Mouse (Mus musculus): Measurements from ENCODE around the gene Arpin. TPM values are rescaled to one million over a fixed set of nuclear protein-coding genes. Genes with fewer than 3 reads are reported as not detected.

Arpin gene
- polyA plus RNA-seq (2015; fragmentation: Nextera tagmentation; extraction: Ambion mirVana): 30.5 and 30.7 TPM in 2 replicates

DNA sequence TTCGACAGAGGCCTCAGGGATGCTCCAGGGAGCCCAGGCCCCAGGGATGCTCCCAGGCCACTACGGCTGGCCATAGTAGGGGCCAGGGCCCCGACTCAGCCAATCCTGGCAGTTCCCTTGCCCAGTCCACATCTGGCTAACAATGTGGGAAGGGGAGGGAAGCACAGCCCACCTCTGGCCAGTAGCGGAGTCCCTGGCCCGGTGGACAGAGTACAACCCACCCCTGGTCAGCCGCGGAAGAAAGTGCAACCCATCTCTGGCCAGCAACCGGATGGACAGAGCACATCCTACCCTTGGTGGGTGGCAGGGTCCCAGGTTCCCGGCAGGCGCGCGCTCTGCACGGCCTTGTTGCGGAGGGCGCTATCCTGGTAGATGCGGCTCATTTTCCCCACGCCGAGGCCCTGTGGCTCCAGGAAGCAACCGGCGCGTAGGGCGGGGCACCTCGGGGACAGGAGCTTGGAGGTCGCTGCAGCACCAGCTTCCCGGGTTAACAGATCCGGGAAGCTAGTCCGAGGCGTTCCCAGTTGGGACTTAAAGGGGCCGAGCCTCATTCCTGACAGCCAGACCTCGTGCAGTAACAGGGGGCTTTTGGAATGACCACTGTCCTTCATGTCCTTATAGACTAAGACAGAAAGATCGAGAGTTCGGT lies at the start of gene Arpin:
Gene Arpin (minus strand): TSS at position 498 of the 649 bp plus-strand sequence.
- Histone ChIP-seq H3K27me3 (no peaks in the 10 kb centered on the region), H3K27ac (peak within 1 kb of the TSS; percentile 89), H3K4me2 (peak within 1 kb of the TSS; percentile 66), H3K9me3 (replicated peaks) (no peaks in the 10 kb centered on the region), H3K36me3 (0 out of 2 replicates have a peak, but pooled peaks cover 2% of the 10 kb centered on the region), H3K9ac (peak within 1 kb of the TSS; percentile 69), H3K4me1 (peaks cover 22% of the 10 kb centered on the region), H3K4me3 (replicated peaks) (peak within 1 kb of the TSS; percentile 68)
- 1% methylated on average over 32 of the region's 32 CpGs for WGBS
- ATAC-seq (replicated peaks; ENCODE audit: low FRiP score): peak; percentile 90

DNA sequence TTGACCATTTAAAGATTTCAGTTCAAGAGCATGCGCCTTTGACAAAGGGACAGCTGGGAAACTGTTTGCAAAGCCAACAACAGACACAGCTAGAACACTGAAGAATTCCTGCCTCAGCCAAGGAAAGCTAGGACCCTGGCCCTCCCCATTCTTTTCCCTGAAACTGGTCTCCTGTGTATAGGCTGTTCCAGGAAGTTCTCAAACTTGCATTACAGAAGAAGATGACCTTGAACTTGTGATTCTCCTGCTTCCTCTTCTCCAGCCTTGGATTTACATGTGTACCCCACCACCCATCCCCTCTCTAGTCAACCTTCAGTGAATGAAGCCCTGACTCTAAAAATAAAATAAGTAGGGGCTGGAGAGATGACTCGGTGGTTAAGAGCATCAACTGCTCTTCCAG lies 40.2 kb upstream of the Arpin start:
- Histone ChIP-seq H3K36me3 (no peaks in the 10 kb centered on the region), H3K4me1 (no peaks in the 10 kb centered on the region), H3K27me3 (no peaks in the 10 kb centered on the region), H3K4me2 (no peak overlapping the region), H3K27ac (no peak overlapping the region), H3K9ac (no peak overlapping the region), H3K4me3 (replicated peaks) (no peak overlapping the region), H3K9me3 (replicated peaks) (no peaks in the 10 kb centered on the region)
- 91% methylated on average over 2 of the region's 2 CpGs for WGBS
- no peak for ATAC-seq (replicated peaks; ENCODE audit: low FRiP score)

DNA sequence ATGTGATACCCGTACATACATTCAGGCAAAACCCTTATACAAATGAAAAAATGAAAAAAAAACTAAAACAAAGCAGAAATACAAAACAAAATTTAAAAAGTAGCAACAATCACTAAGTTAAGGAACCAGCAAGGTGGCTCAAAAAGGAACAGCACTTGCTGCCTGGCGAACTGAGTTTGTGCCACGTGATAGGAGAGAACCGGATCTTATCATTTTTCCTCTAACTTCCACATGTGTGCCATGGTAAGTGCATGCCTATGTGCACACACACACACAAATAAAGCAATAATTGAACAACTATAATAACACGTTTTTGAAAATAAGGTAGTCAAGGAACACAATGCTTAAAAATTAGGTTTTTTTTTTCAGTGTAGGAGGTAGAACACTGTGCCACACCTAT lies 37.0 kb upstream of the Arpin start:
- no peak overlapping the region for H3K4me2 ChIP-seq
- H3K9me3 ChIP-seq (replicated peaks): no peaks in the 10 kb centered on the region
- no peak overlapping the region for H3K27ac ChIP-seq
- ATAC-seq (replicated peaks; ENCODE audit: low FRiP score): no peak
- H3K9ac ChIP-seq: no peak overlapping the region
- H3K27me3 ChIP-seq: no peaks in the 10 kb centered on the region
- WGBS: 81% methylated on average over 5 of the region's 5 CpGs
- H3K4me1 ChIP-seq: no peaks in the 10 kb centered on the region
- H3K4me3 ChIP-seq (replicated peaks): no peak overlapping the region
- H3K36me3 ChIP-seq: no peaks in the 10 kb centered on the region

DNA sequence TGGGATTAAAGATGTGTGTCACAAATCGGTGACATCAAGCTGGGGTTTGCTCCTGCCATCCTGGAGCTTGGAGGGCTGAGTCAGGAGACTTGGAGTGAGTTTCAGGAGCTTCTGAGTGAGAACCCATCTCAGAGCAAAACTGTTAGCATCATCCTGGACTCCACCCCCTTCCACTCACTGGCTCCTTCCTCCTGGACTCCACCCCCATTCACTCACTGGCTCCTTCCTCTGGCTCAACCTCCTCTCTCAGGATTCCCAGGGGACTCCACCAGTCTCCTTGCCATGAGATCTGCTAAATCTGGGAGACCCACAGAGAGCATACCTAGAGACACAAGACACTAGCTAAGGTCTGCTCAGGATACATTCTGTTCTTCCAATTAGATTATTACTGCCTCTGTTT lies 35.2 kb upstream of the Arpin start:
- no peaks in the 10 kb centered on the region for H3K27me3 ChIP-seq
- H3K36me3 ChIP-seq: no peaks in the 10 kb centered on the region
- no peaks in the 10 kb centered on the region for H3K9me3 ChIP-seq (replicated peaks)
- no peaks in the 10 kb centered on the region for H3K4me1 ChIP-seq
- WGBS: 55% methylated on average over 1 of the region's 1 CpGs
- no peak overlapping the region for H3K9ac ChIP-seq
- H3K27ac ChIP-seq: no peak overlapping the region
- ATAC-seq (replicated peaks; ENCODE audit: low FRiP score): no peak
- no peak overlapping the region for H3K4me2 ChIP-seq
- no peak overlapping the region for H3K4me3 ChIP-seq (replicated peaks)

DNA sequence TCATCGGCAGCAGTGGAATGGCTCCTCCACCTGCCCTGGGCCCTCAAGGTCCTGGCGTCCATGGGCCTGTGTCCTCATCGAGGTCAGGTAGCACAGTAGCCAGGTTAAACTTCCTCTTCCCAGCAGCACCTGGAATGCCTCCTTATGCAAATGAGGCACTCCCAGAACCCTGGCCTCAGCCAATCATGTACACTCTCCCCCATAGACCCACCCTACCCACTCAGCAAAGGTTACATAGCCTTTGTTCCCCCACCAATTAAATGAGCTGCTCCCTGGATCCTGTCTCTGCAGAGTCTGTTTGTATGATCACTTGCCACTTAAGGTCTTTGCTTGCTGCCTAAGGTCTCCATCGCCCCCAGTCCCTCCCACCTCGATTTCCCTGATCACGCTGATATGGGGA lies 33.2 kb upstream of the Arpin start:
- Histone ChIP-seq H3K36me3 (no peaks in the 10 kb centered on the region), H3K9ac (no peak overlapping the region), H3K4me3 (replicated peaks) (no peak overlapping the region), H3K4me2 (no peak overlapping the region), H3K27ac (no peak overlapping the region), H3K27me3 (no peaks in the 10 kb centered on the region), H3K9me3 (replicated peaks) (no peaks in the 10 kb centered on the region), H3K4me1 (no peaks in the 10 kb centered on the region)
- WGBS: 89% methylated on average over 6 of the region's 6 CpGs
- no peak for ATAC-seq (replicated peaks; ENCODE audit: low FRiP score)

DNA sequence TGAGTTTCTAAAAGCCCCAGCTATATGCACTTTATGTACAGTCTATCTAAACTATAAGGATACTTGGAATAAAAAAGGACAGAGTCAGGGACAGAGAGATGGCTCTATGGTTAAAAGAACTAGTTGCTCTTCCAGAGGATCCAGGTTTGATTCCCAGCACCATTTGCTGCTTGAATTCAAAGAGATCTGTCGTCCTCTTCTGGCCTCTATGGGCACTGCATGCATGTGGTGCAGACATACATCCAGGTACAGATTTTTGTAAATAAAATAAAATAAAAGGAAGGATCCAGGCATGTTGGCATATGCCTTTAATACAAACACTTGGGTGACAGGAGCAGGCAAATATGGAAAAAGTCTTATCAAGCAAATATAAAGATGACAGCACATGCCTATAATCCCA lies 26.4 kb upstream of the Arpin start:
- Histone ChIP-seq H3K4me1 (no peaks in the 10 kb centered on the region), H3K36me3 (no peaks in the 10 kb centered on the region), H3K27me3 (no peaks in the 10 kb centered on the region), H3K4me2 (no peak overlapping the region), H3K27ac (no peak overlapping the region), H3K9ac (no peak overlapping the region), H3K4me3 (replicated peaks) (no peak overlapping the region), H3K9me3 (replicated peaks) (no peaks in the 10 kb centered on the region)
- ATAC-seq (replicated peaks; ENCODE audit: low FRiP score): no peak
- 66% methylated on average over 1 of the region's 1 CpGs for WGBS

DNA sequence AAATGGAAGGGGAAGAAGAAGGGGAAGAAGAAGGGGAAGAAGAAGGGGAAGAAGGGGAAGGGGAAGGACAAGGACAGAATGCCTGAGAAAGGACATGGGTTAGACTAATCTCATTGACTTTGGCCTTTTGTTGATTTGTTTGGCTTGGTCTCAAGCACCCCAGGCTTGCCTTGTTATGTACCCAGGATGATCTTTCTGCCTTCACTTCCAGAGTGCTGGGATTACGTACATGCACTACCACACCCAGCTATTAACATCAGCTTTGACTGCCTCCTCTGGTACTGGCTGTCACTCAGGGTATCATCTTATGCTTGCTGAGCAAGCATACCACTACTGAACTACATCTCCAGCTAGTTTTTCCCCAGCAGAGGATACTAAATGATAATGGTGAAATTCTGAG lies 21.0 kb upstream of the Arpin start:
- Histone ChIP-seq H3K9ac (no peak overlapping the region), H3K4me2 (no peak overlapping the region), H3K27me3 (no peaks in the 10 kb centered on the region), H3K9me3 (replicated peaks) (no peaks in the 10 kb centered on the region), H3K36me3 (no peaks in the 10 kb centered on the region), H3K4me1 (no peaks in the 10 kb centered on the region), H3K4me3 (replicated peaks) (no peak overlapping the region), H3K27ac (no peak overlapping the region)
- WGBS: 79% methylated on average over 1 of the region's 1 CpGs
- ATAC-seq (replicated peaks; ENCODE audit: low FRiP score): no peak

DNA sequence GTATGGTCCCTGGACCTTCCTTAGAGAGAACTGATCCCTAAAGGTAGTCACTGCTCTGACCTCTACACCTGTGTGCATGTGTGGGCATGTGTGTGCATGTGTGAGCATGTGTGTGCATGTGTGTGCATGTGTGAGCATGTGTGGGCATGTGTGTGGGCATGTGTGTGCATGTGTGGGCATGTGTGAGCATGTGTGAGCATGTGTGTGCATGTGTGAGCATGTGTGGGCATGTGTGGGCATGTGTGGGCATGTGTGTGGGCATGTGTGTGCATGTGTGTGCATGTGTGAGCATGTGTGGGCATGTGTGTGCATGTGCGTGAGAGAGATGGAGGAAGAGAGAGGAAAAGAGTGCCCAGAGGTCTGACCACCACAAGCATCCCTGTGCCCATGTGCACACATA lies 19.7 kb upstream of the Arpin start:
- Histone ChIP-seq H3K9ac (no peak overlapping the region), H3K4me2 (no peak overlapping the region), H3K36me3 (no peaks in the 10 kb centered on the region), H3K9me3 (replicated peaks) (no peaks in the 10 kb centered on the region), H3K4me3 (replicated peaks) (no peak overlapping the region), H3K27ac (no peak overlapping the region), H3K4me1 (no peaks in the 10 kb centered on the region), H3K27me3 (no peaks in the 10 kb centered on the region)
- no peak for ATAC-seq (replicated peaks; ENCODE audit: low FRiP score)
- 96% methylated on average over 1 of the region's 1 CpGs for WGBS

DNA sequence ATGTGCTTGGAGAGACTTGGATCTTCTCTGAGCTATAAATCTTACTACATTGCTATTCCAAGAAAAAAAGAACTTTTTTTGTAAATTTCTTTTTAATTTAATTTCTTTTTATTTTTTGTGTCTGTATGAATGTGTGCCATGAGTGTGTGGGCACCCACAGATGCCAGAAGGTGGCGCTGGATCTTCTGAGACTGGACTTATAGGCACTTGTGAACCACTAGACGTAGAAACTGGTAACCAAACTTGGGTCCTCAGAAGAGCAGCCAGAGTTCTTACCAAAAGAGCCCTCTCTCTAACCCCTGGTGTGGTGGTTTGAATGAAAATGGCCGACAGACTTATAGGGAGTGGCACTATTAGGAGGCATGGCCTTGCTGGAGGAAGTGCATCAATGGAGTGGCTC lies 15.9 kb upstream of the Arpin start:
- no peak for ATAC-seq (replicated peaks; ENCODE audit: low FRiP score)
- Histone ChIP-seq H3K36me3 (no peaks in the 10 kb centered on the region), H3K9me3 (replicated peaks) (no peaks in the 10 kb centered on the region), H3K4me3 (replicated peaks) (no peak overlapping the region), H3K4me2 (no peak overlapping the region), H3K27ac (no peak overlapping the region), H3K4me1 (no peaks in the 10 kb centered on the region), H3K9ac (no peak overlapping the region), H3K27me3 (no peaks in the 10 kb centered on the region)
- 77% methylated on average over 3 of the region's 3 CpGs for WGBS

DNA sequence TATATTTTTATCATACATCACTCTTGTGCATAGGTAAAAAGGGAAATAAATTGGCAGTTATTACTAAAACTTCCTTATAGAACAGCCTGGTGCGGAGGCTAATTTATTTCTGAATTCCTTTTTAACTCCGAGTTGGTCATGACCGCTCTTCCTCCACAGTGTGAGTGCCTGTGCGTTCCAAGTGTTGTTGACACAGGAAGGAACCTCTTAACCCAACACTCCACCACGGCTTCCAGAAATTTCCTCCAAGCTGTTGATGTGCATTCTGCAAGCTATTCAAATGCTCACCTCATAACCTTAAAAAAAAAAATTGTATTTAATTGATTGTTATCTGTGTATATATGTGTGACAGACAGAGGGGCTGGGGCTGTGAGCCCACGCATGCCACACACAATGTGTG lies 15.1 kb upstream of the Arpin start:
- no peaks in the 10 kb centered on the region for H3K4me1 ChIP-seq
- H3K27ac ChIP-seq: no peak overlapping the region
- WGBS: 60% methylated on average over 6 of the region's 6 CpGs
- H3K9me3 ChIP-seq (replicated peaks): no peaks in the 10 kb centered on the region
- H3K36me3 ChIP-seq: no peaks in the 10 kb centered on the region
- no peaks in the 10 kb centered on the region for H3K27me3 ChIP-seq
- H3K4me3 ChIP-seq (replicated peaks): no peak overlapping the region
- no peak overlapping the region for H3K9ac ChIP-seq
- no peak for ATAC-seq (replicated peaks; ENCODE audit: low FRiP score)
- no peak overlapping the region for H3K4me2 ChIP-seq

DNA sequence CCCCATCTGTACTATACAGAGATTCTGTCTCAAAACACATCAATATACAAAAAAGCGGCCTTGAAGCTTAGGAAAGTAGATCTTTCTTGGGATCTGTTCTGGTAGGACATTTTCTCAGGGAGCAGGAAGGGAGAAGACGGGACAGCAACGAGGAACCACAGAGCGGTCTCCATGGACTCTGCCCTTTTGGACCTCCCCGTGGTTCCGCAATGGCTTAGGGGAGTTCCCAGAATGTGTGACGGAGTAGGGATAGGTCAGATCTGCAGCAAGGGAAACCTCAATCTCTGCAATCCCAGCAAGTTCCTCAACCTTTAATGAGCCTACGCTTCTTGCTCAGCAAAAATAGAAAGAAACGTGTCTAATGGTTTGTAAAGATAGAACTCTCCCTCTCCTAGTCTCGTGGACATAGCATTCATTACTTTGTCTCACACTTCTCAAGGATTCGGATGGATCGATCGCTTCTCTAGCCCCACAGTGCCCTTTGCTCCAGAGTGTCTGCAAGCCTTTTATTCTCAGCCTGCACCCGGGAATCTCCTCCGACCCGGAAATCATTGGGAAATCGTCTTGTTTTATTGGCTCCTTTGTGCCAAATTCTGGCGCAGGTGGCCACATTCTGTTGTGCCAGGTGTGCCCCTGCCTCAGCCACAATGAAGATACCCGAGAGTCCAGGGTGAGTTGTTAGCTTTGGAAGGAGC lies 499 bp upstream of the Arpin start:
- peak; percentile 73 for ATAC-seq (replicated peaks; ENCODE audit: low FRiP score)
- peak overlapping the region; percentile 89 for H3K27ac ChIP-seq

DNA sequence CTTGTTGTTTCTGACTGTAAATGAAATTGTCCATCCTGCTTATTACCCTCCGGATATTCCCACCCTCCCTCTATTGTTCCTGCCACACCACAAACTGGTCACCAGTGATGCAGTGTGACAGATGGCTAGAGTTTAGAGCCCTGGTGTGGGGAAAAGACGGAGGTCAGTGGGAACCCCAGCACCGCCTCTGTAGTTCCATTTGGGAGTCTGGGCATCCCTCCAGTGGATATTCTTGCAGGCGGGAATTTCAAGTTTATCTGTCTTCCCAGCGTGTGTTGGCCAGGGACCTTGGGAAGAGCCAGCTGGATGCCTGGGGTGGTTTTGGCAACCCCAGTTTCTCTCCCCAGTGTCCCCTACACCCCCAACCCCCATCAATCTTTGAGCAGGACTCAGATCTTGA lies 698 bp downstream of the Arpin start:
- WGBS: 39% methylated on average over 5 of the region's 5 CpGs
- peak overlapping the region; percentile 68 for H3K4me3 ChIP-seq (replicated peaks)
- H3K4me2 ChIP-seq: peak overlapping the region; percentile 66
- peak overlapping the region; percentile 69 for H3K9ac ChIP-seq
- ATAC-seq (replicated peaks; ENCODE audit: low FRiP score): no peak
- peaks cover 22% of the 10 kb centered on the region for H3K4me1 ChIP-seq
- no peaks in the 10 kb centered on the region for H3K9me3 ChIP-seq (replicated peaks)
- 0 out of 2 replicates have a peak, but pooled peaks cover 5% of the 10 kb centered on the region for H3K36me3 ChIP-seq
- H3K27me3 ChIP-seq: no peaks in the 10 kb centered on the region
- H3K27ac ChIP-seq: peak overlapping the region; percentile 89

More for the DNA sequence above, 499 bp upstream of the Arpin start:
- WGBS: 9% methylated on average over 19 of the region's 19 CpGs
- H3K4me3 ChIP-seq (replicated peaks): peak overlapping the region; percentile 68
- H3K27me3 ChIP-seq: no peaks in the 10 kb centered on the region
- peak overlapping the region; percentile 69 for H3K9ac ChIP-seq
- H3K9me3 ChIP-seq (replicated peaks): no peaks in the 10 kb centered on the region
- peaks cover 22% of the 10 kb centered on the region for H3K4me1 ChIP-seq
- H3K36me3 ChIP-seq: no peaks in the 10 kb centered on the region
- peak overlapping the region; percentile 66 for H3K4me2 ChIP-seq
